Mouse (Mus musculus): ENCODE results near the gene Fam217a. TPM values are rescaled to one million over a fixed set of nuclear protein-coding genes. Genes with fewer than 3 reads are reported as not detected.

Gene Fam217a
- total and polyA plus RNA-seq, 3 experiments = not detected

DNA sequence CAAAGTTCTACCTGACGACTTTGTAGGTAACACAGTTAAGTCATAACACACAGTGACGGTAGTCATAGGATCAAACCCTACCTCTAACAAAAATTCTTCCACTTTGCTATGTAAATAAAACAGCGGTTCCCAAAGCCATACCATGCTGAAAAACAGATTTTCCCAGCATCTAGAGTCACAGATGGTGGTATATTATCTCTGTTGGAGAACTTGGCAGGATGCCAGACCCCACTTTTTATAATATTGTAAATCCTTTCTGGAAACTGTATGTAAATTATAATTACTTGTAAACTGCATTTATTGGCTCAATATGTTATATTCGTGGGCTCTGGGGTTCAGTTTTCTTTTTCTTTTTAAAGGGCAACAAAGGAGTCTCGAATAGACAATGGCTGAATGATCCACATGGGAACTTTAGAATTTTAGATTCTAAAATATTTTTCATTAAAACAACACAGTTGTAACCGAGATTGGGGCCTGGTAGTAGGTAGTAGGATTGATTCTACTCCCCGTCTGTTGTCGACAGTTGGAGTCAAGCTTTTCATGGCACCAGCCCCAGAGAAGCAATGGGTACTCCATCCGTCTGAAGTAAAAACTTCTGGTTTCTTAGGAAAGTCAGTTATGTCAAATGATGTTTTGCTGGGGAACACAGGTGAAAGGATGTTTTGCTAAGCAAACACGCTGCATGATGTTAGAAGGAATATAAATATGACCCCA is 11.0 kb upstream of the Fam217a start:
- Histone ChIP-seq H3K9ac (ENCODE audit: control insufficient read depth, low read depth, low read length, poor library complexity, severe bottlenecking) (no peak overlapping the region), H3K79me2 (ENCODE audit: control insufficient read depth, insufficient read depth, low read length, poor library complexity) (no peaks in the 10 kb centered on the region), H3K4me1 (ENCODE audit: control insufficient read depth in 1 of 2, insufficient read depth in 2 of 2, low read length in 2 of 2) (no peaks in the 10 kb centered on the region), H3K27ac (ENCODE audit: control insufficient read depth, low read depth, low read length) (no peak overlapping the region), H3K4me3 (ENCODE audit: control insufficient read depth in 1 of 2, insufficient read depth in 1 of 2, low read depth in 2 of 2, low read length in 2 of 2) (no peak overlapping the region), H3K36me3 (ENCODE audit: control insufficient read depth in 1 of 2, insufficient read depth in 2 of 2, low read length in 2 of 2) (no peaks in the 10 kb centered on the region), H3K27me3 (ENCODE audit: control insufficient read depth in 1 of 2, insufficient read depth in 2 of 2, low read length in 2 of 2) (peaks cover 2 to 6% of the 10 kb centered on the region in 2 experiments; a peak in 3 of 4 replicates), H3K9me3 (replicated peaks; ENCODE audit: insufficient read depth, low read length) (no peaks in the 10 kb centered on the region)
- no peak for TF ChIP-seq NELFE (IDR thresholded peaks at IDR 0.05; ENCODE audit: low read depth, low read length)
- no peak for TF ChIP-seq CTCF (IDR thresholded peaks at IDR 0.05 in 2 of 3, conservative IDR thresholded peaks at IDR 0.05 in 1 of 3; ENCODE audit: control insufficient read depth in 1 of 3, insufficient read depth in 1 of 3, low read depth in 2 of 3, low read length in 3 of 3, poor library complexity in 1 of 3, severe bottlenecking in 1 of 3)
- no peak for TF ChIP-seq ETS1 (IDR thresholded peaks at IDR 0.05; ENCODE audit: low read depth, low read length)
- no peak for TF ChIP-seq EP300 (IDR thresholded peaks at IDR 0.05; ENCODE audit: low read depth in 1 of 2, low read length in 2 of 2)
- no peak for TF ChIP-seq ELF1 (IDR thresholded peaks at IDR 0.05; ENCODE audit: low read depth, low read length)
- TF ChIP-seq MYB (IDR thresholded peaks at IDR 0.05; ENCODE audit: low read depth, low read length) = no peak
- no peak for TF ChIP-seq SMC3 (IDR thresholded peaks at IDR 0.05; ENCODE audit: low read depth, low read length)
- no peak for TF ChIP-seq JUND (IDR thresholded peaks at IDR 0.05; ENCODE audit: low read depth, low read length)
- no peak for TF ChIP-seq ZC3H11A (IDR thresholded peaks at IDR 0.05; ENCODE audit: low read depth, low read length)
- TF ChIP-seq POLR2AphosphoS5 (IDR thresholded peaks at IDR 0.05; ENCODE audit: borderline replicate concordance, low read depth, low read length) = no peak
- TF ChIP-seq MXI1 (IDR thresholded peaks at IDR 0.05; ENCODE audit: low read depth, low read length) = no peak
- TF ChIP-seq RAD21 (IDR thresholded peaks at IDR 0.05; ENCODE audit: low read depth, low read length) = no peak
- TF ChIP-seq BHLHE40 (IDR thresholded peaks at IDR 0.05; ENCODE audit: borderline replicate concordance, low read depth, low read length) = no peak
- no peak for TF ChIP-seq MAFK (IDR thresholded peaks at IDR 0.05; ENCODE audit: borderline replicate concordance, low read depth, low read length)
- TF ChIP-seq HCFC1 (IDR thresholded peaks at IDR 0.05; ENCODE audit: low read depth, low read length) = no peak
- TF ChIP-seq E2F4 (IDR thresholded peaks at IDR 0.05; ENCODE audit: borderline replicate concordance, low read depth, low read length) = no peak
- TF ChIP-seq MYC (IDR thresholded peaks at IDR 0.05; ENCODE audit: low read depth, low read length) = no peak
- DNase-seq (ENCODE audit: low read depth, low spot score) = no peak

DNA sequence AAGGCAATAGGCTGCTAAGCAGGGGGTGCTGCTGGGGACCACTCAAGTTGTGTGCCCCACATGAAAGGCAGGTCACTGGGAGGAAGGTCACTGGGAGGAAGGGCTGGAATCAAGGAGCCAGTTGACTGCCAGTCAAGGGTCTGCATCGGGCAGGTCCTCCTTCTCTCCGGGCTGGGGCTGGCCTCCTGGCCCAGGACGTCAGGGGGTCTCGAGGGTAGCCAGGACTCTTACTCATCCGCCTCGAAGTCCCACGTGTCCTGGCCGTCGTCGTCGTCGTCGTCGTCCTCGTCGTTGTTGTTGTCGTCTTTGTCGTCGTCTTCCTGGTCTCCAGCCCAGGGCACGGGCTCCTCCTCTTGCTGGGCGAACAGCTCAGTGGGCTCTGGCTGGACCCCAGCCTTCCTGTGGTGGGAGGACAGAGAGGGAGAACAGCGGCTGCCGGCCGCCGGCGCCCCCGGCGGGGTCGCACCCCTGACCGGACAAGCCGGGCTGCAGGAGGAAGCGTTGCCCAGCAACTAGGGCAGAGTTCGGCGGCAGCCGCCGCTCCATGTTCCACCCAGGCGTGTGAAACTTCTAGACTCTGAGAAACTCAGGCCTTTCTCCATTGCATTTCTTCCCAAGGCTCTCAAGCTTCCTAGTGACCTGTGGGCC is 7.5 kb downstream of the Fam217a start:
- H3K9me3 ChIP-seq (replicated peaks; ENCODE audit: insufficient read depth, low read length) = no peaks in the 10 kb centered on the region
- H3K27me3 ChIP-seq (ENCODE audit: control insufficient read depth in 1 of 2, insufficient read depth in 2 of 2, low read length in 2 of 2) = peaks cover 1 to 4% of the 10 kb centered on the region in 2 experiments; a peak in 2 of 4 replicates
- no peaks in the 10 kb centered on the region for H3K36me3 ChIP-seq (ENCODE audit: control insufficient read depth in 1 of 2, insufficient read depth in 2 of 2, low read length in 2 of 2)
- TF ChIP-seq BHLHE40 (IDR thresholded peaks at IDR 0.05; ENCODE audit: borderline replicate concordance, low read depth, low read length) (no peak), CTCF (IDR thresholded peaks at IDR 0.05 in 2 of 3, conservative IDR thresholded peaks at IDR 0.05 in 1 of 3; ENCODE audit: control insufficient read depth in 1 of 3, insufficient read depth in 1 of 3, low read depth in 2 of 3, low read length in 3 of 3, poor library complexity in 1 of 3, severe bottlenecking in 1 of 3) (no peak), E2F4 (IDR thresholded peaks at IDR 0.05; ENCODE audit: borderline replicate concordance, low read depth, low read length) (no peak)
- H3K79me2 ChIP-seq (ENCODE audit: control insufficient read depth, insufficient read depth, low read length, poor library complexity) = no peaks in the 10 kb centered on the region
- no peak overlapping the region for H3K4me3 ChIP-seq (ENCODE audit: control insufficient read depth in 1 of 2, insufficient read depth in 1 of 2, low read depth in 2 of 2, low read length in 2 of 2)
- H3K9ac ChIP-seq (ENCODE audit: control insufficient read depth, low read depth, low read length, poor library complexity, severe bottlenecking) = no peak overlapping the region
- H3K4me1 ChIP-seq (ENCODE audit: control insufficient read depth in 1 of 2, insufficient read depth in 2 of 2, low read length in 2 of 2) = no peaks in the 10 kb centered on the region
- H3K27ac ChIP-seq (ENCODE audit: control insufficient read depth, low read depth, low read length) = no peak overlapping the region
- DNase-seq (ENCODE audit: low read depth, low spot score) = no peak
